23 mouse cellular contexts compared by ENCODE assay signal in the genomic region with DNA sequence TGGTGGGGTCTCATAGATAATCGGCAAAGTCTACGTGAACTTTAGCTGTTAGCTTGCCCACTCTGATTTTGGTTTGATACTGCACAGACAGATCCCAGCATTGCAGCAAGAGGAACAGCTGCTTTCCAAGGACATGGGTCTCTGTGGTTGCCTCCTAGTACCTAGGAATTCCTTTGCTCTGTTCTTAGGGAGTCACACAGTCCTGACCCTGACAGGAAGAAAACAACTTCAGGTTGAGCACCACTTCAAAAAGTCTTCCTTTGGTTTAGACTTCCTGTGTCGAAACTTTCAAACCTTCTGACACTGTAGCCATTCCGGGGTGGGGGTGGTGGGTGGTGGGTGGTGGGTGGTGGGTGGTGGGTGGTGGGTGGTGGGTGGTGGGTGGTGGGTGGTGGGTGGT. TPM values are rescaled to one million over a fixed set of nuclear protein-coding genes. Genes with fewer than 3 reads are reported as not detected.
A peak's percentile ranks its signal among the peaks of the same experiment; 100 is the strongest.
DNase-seq lines count a peak whose midpoint lies in the region; ATAC-seq and TF ChIP-seq lines count a peak whose summit lies in the region.
"Had no signal": no experiment of that assay in that cellular context is flagged by ENCODE, and none has a peak within 500 bp of the region (broad histone marks: within the 10 kb centered on the region; RNA-seq: fewer than 3 reads in every experiment).

No protein-coding gene starts in this region.

- ATAC-seq in CD4-positive, CD25-positive, alpha-beta regulatory T cell, adult 4 months = peak; percentile 57
- peak; percentile 52 for ATAC-seq in inflammation-experienced regulatory T-cells, adult 6 months
- ATAC-seq in hindbrain, embryonic 12.5 days (ENCODE audit: low FRiP score) = no peak
- no peak for ATAC-seq in megakaryocyte-erythroid progenitor cell, adult 5-6 weeks (replicated peaks; ENCODE audit: low FRiP score, low TSS enrichment, poor library complexity, severe bottlenecking)
- ATAC-seq: forebrain, embryonic 16.5 days; liver, embryonic 12.5 days had no signal

- no peaks in the 10 kb centered on the region for H3K9me3 ChIP-seq in hindbrain, embryonic 12.5 days (replicated peaks)
- H3K9me3 ChIP-seq: embryonic facial prominence, embryonic 10.5 days; heart, embryonic 13.5 days; limb, embryonic 13.5 days; liver, embryonic 12.5 days had no signal

- no peaks in the 10 kb centered on the region for H3K36me3 ChIP-seq in spleen, adult 2 months (ENCODE audit: control insufficient read depth, insufficient read depth, low read length)
- H3K36me3 ChIP-seq in hindbrain, embryonic 12.5 days = no peaks in the 10 kb centered on the region
- H3K36me3 ChIP-seq: embryonic facial prominence, embryonic 10.5 days; heart, embryonic 13.5 days; limb, embryonic 13.5 days; liver, embryonic 12.5 days had no signal

- no peak for DNase-seq in spleen, adult 2 months (ENCODE audit: low read depth in 1 of 2, low spot score in 2 of 2)
- DNase-seq in spleen, postnatal 4 days (ENCODE audit: low spot score in 2 of 2) = no peak
- peak; percentile 27 for DNase-seq in thymus, postnatal 14 days
- DNase-seq: adrenal gland, postnatal 36 days; B cell, adult 2 months; cerebellum, adult 11 months; cerebellum, postnatal 10 days; gastrocnemius, postnatal 14 days; heart, adult 18-20 months; heart, postnatal 14 days; kidney, adult 18-20 months; layer of hippocampus, adult 9-11 months; right cerebral cortex, postnatal 14 days had no signal

- peak overlapping the region; percentile 67 for H3K27ac ChIP-seq in spleen, adult 2 months (ENCODE audit: insufficient read depth, low read length)
- H3K27ac ChIP-seq in hindbrain, embryonic 12.5 days = no peak overlapping the region
- H3K27ac ChIP-seq: embryonic facial prominence, embryonic 10.5 days; heart, embryonic 13.5 days; kidney, postnatal 0 days; limb, embryonic 13.5 days; liver, embryonic 12.5 days had no signal

- H3K4me2 ChIP-seq in hindbrain, embryonic 12.5 days (replicated peaks) = no peak overlapping the region
- H3K4me2 ChIP-seq: heart, embryonic 13.5 days; limb, embryonic 13.5 days; liver, embryonic 12.5 days had no signal

- no peak overlapping the region for H3K4me3 ChIP-seq in spleen, adult 2 months (ENCODE audit: extremely low read depth, insufficient read depth, insufficient read length)
- no peak overlapping the region for H3K4me3 ChIP-seq in hindbrain, embryonic 12.5 days
- H3K4me3 ChIP-seq: embryonic facial prominence, embryonic 10.5 days; heart, embryonic 13.5 days; limb, embryonic 13.5 days; liver, embryonic 12.5 days had no signal

- TF ChIP-seq CTCF in spleen, adult 2 months (IDR thresholded peaks at IDR 0.05; ENCODE audit: extremely low read depth, insufficient read depth, insufficient read length, insufficient replicate concordance) = no peak

- H3K9ac ChIP-seq in hindbrain, embryonic 12.5 days = no peak overlapping the region
- H3K9ac ChIP-seq: heart, embryonic 13.5 days; limb, embryonic 13.5 days; liver, embryonic 12.5 days had no signal

- H3K27me3 ChIP-seq in spleen, adult 2 months (ENCODE audit: control insufficient read depth, insufficient read depth, low read length) = no peaks in the 10 kb centered on the region
- no peaks in the 10 kb centered on the region for H3K27me3 ChIP-seq in hindbrain, embryonic 12.5 days
- H3K27me3 ChIP-seq: heart, embryonic 13.5 days; limb, embryonic 13.5 days; liver, embryonic 12.5 days had no signal

- no peak for TF ChIP-seq POLR2A in spleen, adult 2 months (IDR thresholded peaks at IDR 0.05; ENCODE audit: low read depth, low read length)

- H3K4me1 ChIP-seq in spleen, adult 2 months (ENCODE audit: control insufficient read depth, insufficient read depth, insufficient read length) = peaks cover 4% of the 10 kb centered on the region; the same call in 1 of the 2 replicates
- H3K4me1 ChIP-seq in hindbrain, embryonic 12.5 days = no peaks in the 10 kb centered on the region
- H3K4me1 ChIP-seq: embryonic facial prominence, embryonic 10.5 days; heart, embryonic 13.5 days had no signal

- 38% methylated on average over 4 of the region's 4 CpGs for WGBS in spleen, adult 2 months
- WGBS in hindbrain, embryonic 12.5 days = 95% methylated on average over 4 of the region's 4 CpGs

RNA-seq across cellular contexts. Expression of gene Rap1b, which starts 18.4 kb away (rescaled TPM):
- 50.1 and 58.6 TPM in 2 replicates for polyA plus RNA-seq in spleen, adult 2 months (2012; rRNA removed)
- polyA plus RNA-seq in CD4-positive, CD25-positive, alpha-beta regulatory T cell, adult 4 months (2017; shearing (Covaris generic)) = 10 to 100 TPM; 58.0 to 90.0 TPM
- polyA plus RNA-seq in inflammation-experienced regulatory T-cells, adult 6 months (2017; shearing (Covaris generic)) = 100 to 1,000 TPM in 1 of 3 experiments, 10 to 100 TPM in 2; 60.4 to 128 (median 82.5) TPM
- polyA plus RNA-seq in hindbrain, embryonic 12.5 days (2016; fragmentation: Nextera tagmentation; extraction: Ambion mirVana) = 148 and 155 TPM in 2 replicates
- 56.8 and 92.2 TPM in 2 replicates for total RNA-seq in megakaryocyte-erythroid progenitor cell, adult 5-6 weeks (2014; fragmentation: Nextera tagmentation)
- 67.4 and 73.2 TPM in 2 replicates for total RNA-seq in megakaryocyte-erythroid progenitor cell, adult 5-6 weeks (2017)

Comparison
In these comparisons a context has a peak if more than half of its experiments do, and no peak if none do; other contexts are left out.
1. ATAC-seq: peak in CD4-positive, CD25-positive, alpha-beta regulatory T cell, adult 4 months (single experiment) and inflammation-experienced regulatory T-cells, adult 6 months (single experiment); none in hindbrain, embryonic 12.5 days (single experiment) and megakaryocyte-erythroid progenitor cell, adult 5-6 weeks (single experiment).